Mouse (Mus musculus): ENCODE measurements at regions not wholly inside any gene's neighbourhood (a gene's known extent, or its start where the extent isn't known, plus 50 kb on each side); places are given as distances from the start of the nearest gene placed in this dataset.

- TF ChIP-seq CTCF (IDR thresholded peaks at IDR 0.05; ENCODE audit: low read depth, low read length) (no peak), POLR2AphosphoS5 (IDR thresholded peaks at IDR 0.05; ENCODE audit: insufficient replicate concordance, low read depth, low read length) (no peak), GATA1 (IDR thresholded peaks at IDR 0.05; ENCODE audit: borderline replicate concordance, low read length) (no peak)
Observed at GRCm38 (mm10) chr10:39226518-39226917, 62.9 kb upstream of the Ccn6 start.
